Mouse (Mus musculus): ENCODE measurements around the gene Arl5c. TPM values are rescaled to one million over a fixed set of nuclear protein-coding genes. Genes with fewer than 3 reads are reported as not detected.
A peak's percentile ranks its signal among the peaks of the same experiment; 100 is the strongest.

The Arl5c gene
- polyA plus RNA-seq, 1 experiment: 2.8 TPM

- H3K4me3 ChIP-seq (ENCODE audit: low read depth, low read length): no peak overlapping the region
- H3K4me1 ChIP-seq (ENCODE audit: control insufficient read depth, insufficient read depth, low read length): peaks cover 6% of the 10 kb centered on the region
- no peak overlapping the region for H3K9ac ChIP-seq (ENCODE audit: low read depth, poor library complexity, severe bottlenecking)
- H3K36me3 ChIP-seq (ENCODE audit: control insufficient read depth, insufficient read depth, low read length, poor library complexity, severe bottlenecking): no peaks in the 10 kb centered on the region
- TF ChIP-seq CTCF (IDR thresholded peaks at IDR 0.05; ENCODE audit: low read depth, low read length) (no peak), POLR2A (IDR thresholded peaks at IDR 0.05; ENCODE audit: insufficient read depth, low read length) (no peak), EP300 (IDR thresholded peaks at IDR 0.05; ENCODE audit: insufficient read depth, low read depth, low read length) (no peak)
- no peaks in the 10 kb centered on the region for H3K9me3 ChIP-seq (replicated peaks; ENCODE audit: control insufficient read depth, insufficient read depth, low read length, poor library complexity, severe bottlenecking)
- H3K27ac ChIP-seq (ENCODE audit: insufficient read depth, low read length): no peak overlapping the region
- no peaks in the 10 kb centered on the region for H3K27me3 ChIP-seq (ENCODE audit: control insufficient read depth, insufficient read depth, low read length, poor library complexity, severe bottlenecking)
These were observed 22.2 kb upstream of the Arl5c start for GRCm38 (mm10) chr11:98018222-98018621.

GRCm38 (mm10) chr11:98016824-98017223, 20.8 kb upstream of the Arl5c start:
- H3K27ac ChIP-seq (ENCODE audit: insufficient read depth, low read length): no peak overlapping the region
- no peaks in the 10 kb centered on the region for H3K36me3 ChIP-seq (ENCODE audit: control insufficient read depth, insufficient read depth, low read length, poor library complexity, severe bottlenecking)
- H3K27me3 ChIP-seq (ENCODE audit: control insufficient read depth, insufficient read depth, low read length, poor library complexity, severe bottlenecking): no peaks in the 10 kb centered on the region
- no peak overlapping the region for H3K9ac ChIP-seq (ENCODE audit: low read depth, poor library complexity, severe bottlenecking)
- no peak overlapping the region for H3K4me3 ChIP-seq (ENCODE audit: low read depth, low read length)
- no peak for TF ChIP-seq POLR2A (IDR thresholded peaks at IDR 0.05; ENCODE audit: insufficient read depth, low read length)
- TF ChIP-seq CTCF (IDR thresholded peaks at IDR 0.05; ENCODE audit: low read depth, low read length): no peak
- TF ChIP-seq EP300 (IDR thresholded peaks at IDR 0.05; ENCODE audit: insufficient read depth, low read depth, low read length): no peak
- H3K4me1 ChIP-seq (ENCODE audit: control insufficient read depth, insufficient read depth, low read length): peaks cover 6% of the 10 kb centered on the region
- H3K9me3 ChIP-seq (replicated peaks; ENCODE audit: control insufficient read depth, insufficient read depth, low read length, poor library complexity, severe bottlenecking): no peaks in the 10 kb centered on the region

- H3K36me3 ChIP-seq (ENCODE audit: control insufficient read depth, insufficient read depth, low read length, poor library complexity, severe bottlenecking): no peaks in the 10 kb centered on the region
- no peaks in the 10 kb centered on the region for H3K27me3 ChIP-seq (ENCODE audit: control insufficient read depth, insufficient read depth, low read length, poor library complexity, severe bottlenecking)
- peaks cover 2% of the 10 kb centered on the region for H3K4me1 ChIP-seq (ENCODE audit: control insufficient read depth, insufficient read depth, low read length)
- no peak overlapping the region for H3K27ac ChIP-seq (ENCODE audit: insufficient read depth, low read length)
- TF ChIP-seq CTCF (IDR thresholded peaks at IDR 0.05; ENCODE audit: low read depth, low read length): no peak
- no peak for TF ChIP-seq EP300 (IDR thresholded peaks at IDR 0.05; ENCODE audit: insufficient read depth, low read depth, low read length)
- TF ChIP-seq POLR2A (IDR thresholded peaks at IDR 0.05; ENCODE audit: insufficient read depth, low read length): no peak
- no peak overlapping the region for H3K9ac ChIP-seq (ENCODE audit: low read depth, poor library complexity, severe bottlenecking)
- H3K4me3 ChIP-seq (ENCODE audit: low read depth, low read length): no peak overlapping the region
- H3K9me3 ChIP-seq (replicated peaks; ENCODE audit: control insufficient read depth, insufficient read depth, low read length, poor library complexity, severe bottlenecking): no peaks in the 10 kb centered on the region
These were observed 20.2 kb upstream of the Arl5c start for GRCm38 (mm10) chr11:98016177-98016576.

GRCm38 (mm10) chr11:98012831-98013230, 16.9 kb upstream of the Arl5c start:
- H3K27me3 ChIP-seq (ENCODE audit: control insufficient read depth, insufficient read depth, low read length, poor library complexity, severe bottlenecking): no peaks in the 10 kb centered on the region
- no peak overlapping the region for H3K27ac ChIP-seq (ENCODE audit: insufficient read depth, low read length)
- peak overlapping the region; percentile 48 for H3K4me3 ChIP-seq (ENCODE audit: low read depth, low read length)
- no peaks in the 10 kb centered on the region for H3K9me3 ChIP-seq (replicated peaks; ENCODE audit: control insufficient read depth, insufficient read depth, low read length, poor library complexity, severe bottlenecking)
- no peaks in the 10 kb centered on the region for H3K4me1 ChIP-seq (ENCODE audit: control insufficient read depth, insufficient read depth, low read length)
- TF ChIP-seq CTCF (IDR thresholded peaks at IDR 0.05; ENCODE audit: low read depth, low read length) (no peak), EP300 (IDR thresholded peaks at IDR 0.05; ENCODE audit: insufficient read depth, low read depth, low read length) (no peak), POLR2A (IDR thresholded peaks at IDR 0.05; ENCODE audit: insufficient read depth, low read length) (no peak)
- no peaks in the 10 kb centered on the region for H3K36me3 ChIP-seq (ENCODE audit: control insufficient read depth, insufficient read depth, low read length, poor library complexity, severe bottlenecking)
- no peak overlapping the region for H3K9ac ChIP-seq (ENCODE audit: low read depth, poor library complexity, severe bottlenecking)

- H3K36me3 ChIP-seq (ENCODE audit: control insufficient read depth, insufficient read depth, low read length, poor library complexity, severe bottlenecking): no peaks in the 10 kb centered on the region
- H3K9ac ChIP-seq (ENCODE audit: low read depth, poor library complexity, severe bottlenecking): peak overlapping the region; percentile 20; the same call in 1 of the 2 replicates
These were observed 15.7 kb upstream of the Arl5c start for GRCm38 (mm10) chr11:98011716-98012115.

GRCm38 (mm10) chr11:98008087-98008486, 12.1 kb upstream of the Arl5c start:
- no peak for TF ChIP-seq CTCF (IDR thresholded peaks at IDR 0.05; ENCODE audit: low read depth, low read length)
- TF ChIP-seq POLR2A (IDR thresholded peaks at IDR 0.05; ENCODE audit: insufficient read depth, low read length): no peak
- TF ChIP-seq EP300 (IDR thresholded peaks at IDR 0.05; ENCODE audit: insufficient read depth, low read depth, low read length): no peak
- H3K27ac ChIP-seq (ENCODE audit: insufficient read depth, low read length): no peak overlapping the region
- H3K9ac ChIP-seq (ENCODE audit: low read depth, poor library complexity, severe bottlenecking): no peak overlapping the region
- H3K36me3 ChIP-seq (ENCODE audit: control insufficient read depth, insufficient read depth, low read length, poor library complexity, severe bottlenecking): no peaks in the 10 kb centered on the region
- no peak overlapping the region for H3K4me3 ChIP-seq (ENCODE audit: low read depth, low read length)
- H3K9me3 ChIP-seq (replicated peaks; ENCODE audit: control insufficient read depth, insufficient read depth, low read length, poor library complexity, severe bottlenecking): no peaks in the 10 kb centered on the region
- no peaks in the 10 kb centered on the region for H3K27me3 ChIP-seq (ENCODE audit: control insufficient read depth, insufficient read depth, low read length, poor library complexity, severe bottlenecking)
- peaks cover 3% of the 10 kb centered on the region for H3K4me1 ChIP-seq (ENCODE audit: control insufficient read depth, insufficient read depth, low read length)

More at GRCm38 (mm10) chr11:98011716-98012115, 15.7 kb upstream of the Arl5c start:
- Histone ChIP-seq H3K27ac (ENCODE audit: insufficient read depth, low read length) (no peak overlapping the region), H3K27me3 (ENCODE audit: control insufficient read depth, insufficient read depth, low read length, poor library complexity, severe bottlenecking) (no peaks in the 10 kb centered on the region), H3K4me3 (ENCODE audit: low read depth, low read length) (no peak overlapping the region), H3K9me3 (replicated peaks; ENCODE audit: control insufficient read depth, insufficient read depth, low read length, poor library complexity, severe bottlenecking) (no peaks in the 10 kb centered on the region), H3K4me1 (ENCODE audit: control insufficient read depth, insufficient read depth, low read length) (no peaks in the 10 kb centered on the region)
- no peak for TF ChIP-seq CTCF (IDR thresholded peaks at IDR 0.05; ENCODE audit: low read depth, low read length)

All from ES-Bruce4 (cell line).